Mouse (Mus musculus): ENCODE measurements around the gene Ogfod2. TPM values are rescaled to one million over a fixed set of nuclear protein-coding genes. Genes with fewer than 3 reads are reported as not detected.
A peak's percentile ranks its signal among the peaks of the same experiment; 100 is the strongest.

Ogfod2 gene
- polyA plus RNA-seq, 1 experiment from 2014 or later = 15.6 TPM

DNA sequence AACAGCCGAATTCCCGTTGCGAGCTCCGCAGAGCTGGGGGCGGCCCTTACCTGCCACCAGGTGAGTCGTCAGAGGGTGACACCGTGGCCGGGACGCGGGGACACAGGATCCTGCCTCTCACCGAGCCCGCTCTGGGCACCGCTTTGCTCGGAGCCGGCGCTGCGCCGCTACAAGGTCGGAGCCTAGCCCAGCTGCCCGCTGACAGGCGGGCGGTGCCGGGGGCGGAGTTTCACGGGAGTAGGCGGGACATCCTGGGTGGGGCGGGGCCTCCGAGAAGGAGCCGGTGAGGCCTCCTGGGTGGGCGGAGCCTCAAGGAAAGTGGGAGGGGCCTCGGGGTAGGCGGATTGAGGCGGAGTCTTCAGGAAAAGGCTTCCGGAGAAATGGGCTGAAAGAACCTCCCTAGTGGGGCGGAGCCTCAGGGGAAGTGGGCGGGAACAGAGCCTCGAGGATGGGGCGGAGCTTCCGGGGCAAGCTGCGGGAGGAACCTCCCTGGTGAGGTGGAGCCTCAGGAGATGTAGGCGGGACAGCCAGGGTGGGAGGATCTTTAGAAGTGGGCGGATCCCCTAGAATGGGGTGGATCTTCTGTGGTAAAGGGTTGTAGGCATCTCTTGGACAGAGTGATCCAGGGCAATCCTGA is 16.4 kb upstream of the Ogfod2 start, which contains the start of gene Abcb9:
TSS of gene Abcb9 (minus strand) at position 203 of the 637 bp plus-strand sequence.
- Histone ChIP-seq H3K9me3 (ENCODE audit: control insufficient read depth, low read length) (0 out of 2 replicates have a peak, but pooled peaks cover 3% of the 10 kb centered on the region), H3K4me1 (ENCODE audit: control insufficient read depth in 2 of 2, insufficient read depth in 2 of 2, low read length in 2 of 2) (peaks cover 2 to 10% of the 10 kb centered on the region in 2 experiments; a peak in 1 of 4 replicates), H3K9ac (ENCODE audit: low read length) (peak within 1 kb of the TSS; percentile 71), H3K4me2 (ENCODE audit: low read length) (peak within 1 kb of the TSS; percentile 88), H3K4me3 (ENCODE audit: control insufficient read depth in 1 of 2, insufficient read depth in 1 of 2, low read depth in 1 of 2, low read length in 2 of 2) (peak within 1 kb of the TSS; percentile 36 to 49), H3K36me3 (ENCODE audit: control insufficient read depth, insufficient read depth, low read length) (no peaks in the 10 kb centered on the region), H3K27ac (replicated peaks in 1 of 2; ENCODE audit: control insufficient read depth in 1 of 2, insufficient read depth in 1 of 2, low read depth in 2 of 2, low read length in 2 of 2) (no peak within 1 kb of the TSS), H3K27me3 (ENCODE audit: control insufficient read depth, insufficient read depth, low read length) (peaks cover 8% of the 10 kb centered on the region; the same call in 1 of the 2 replicates)
- ATAC-seq (ENCODE audit: insufficient number of reproducible peaks, insufficient read depth, low FRiP score, low read depth) = peak; percentile 68
- 3% methylated on average over 42 of the region's 42 CpGs for WGBS

DNA sequence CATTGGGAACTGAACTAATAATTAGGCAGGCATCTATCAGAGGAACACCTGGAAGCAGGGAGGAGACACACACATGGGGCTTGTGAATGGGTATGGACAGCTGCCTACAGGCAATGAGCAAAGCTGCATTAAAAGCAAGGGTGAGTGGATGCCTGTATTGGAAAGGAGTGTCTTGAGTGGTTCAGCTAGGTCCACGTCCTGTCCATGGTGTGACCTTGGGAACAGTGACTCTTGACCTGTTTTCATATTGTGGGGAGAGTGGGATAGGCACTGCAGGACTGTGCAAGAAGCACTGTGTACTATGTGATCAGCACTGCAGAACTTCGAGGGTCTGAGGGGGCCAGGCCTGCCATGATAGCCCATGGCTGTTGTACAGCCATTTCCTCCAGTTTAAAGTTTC is 13.2 kb upstream of the Ogfod2 start:
- 78% methylated on average over 2 of the region's 2 CpGs for WGBS
- Histone ChIP-seq H3K4me1 (ENCODE audit: control insufficient read depth in 2 of 2, insufficient read depth in 2 of 2, low read length in 2 of 2) (peaks cover 2 to 7% of the 10 kb centered on the region in 2 experiments; a peak in 1 of 4 replicates), H3K36me3 (ENCODE audit: control insufficient read depth, insufficient read depth, low read length) (no peaks in the 10 kb centered on the region), H3K9ac (ENCODE audit: low read length) (no peak overlapping the region), H3K4me3 (ENCODE audit: control insufficient read depth in 1 of 2, insufficient read depth in 1 of 2, low read depth in 1 of 2, low read length in 2 of 2) (no peak overlapping the region), H3K4me2 (ENCODE audit: low read length) (no peak overlapping the region), H3K9me3 (ENCODE audit: control insufficient read depth, low read length) (0 out of 2 replicates have a peak, but pooled peaks cover 3% of the 10 kb centered on the region), H3K27ac (replicated peaks in 1 of 2; ENCODE audit: control insufficient read depth in 1 of 2, insufficient read depth in 1 of 2, low read depth in 2 of 2, low read length in 2 of 2) (no peak overlapping the region), H3K27me3 (ENCODE audit: control insufficient read depth, insufficient read depth, low read length) (peaks cover 8% of the 10 kb centered on the region; the same call in 1 of the 2 replicates)
- no peak for ATAC-seq (ENCODE audit: insufficient number of reproducible peaks, insufficient read depth, low FRiP score, low read depth)

DNA sequence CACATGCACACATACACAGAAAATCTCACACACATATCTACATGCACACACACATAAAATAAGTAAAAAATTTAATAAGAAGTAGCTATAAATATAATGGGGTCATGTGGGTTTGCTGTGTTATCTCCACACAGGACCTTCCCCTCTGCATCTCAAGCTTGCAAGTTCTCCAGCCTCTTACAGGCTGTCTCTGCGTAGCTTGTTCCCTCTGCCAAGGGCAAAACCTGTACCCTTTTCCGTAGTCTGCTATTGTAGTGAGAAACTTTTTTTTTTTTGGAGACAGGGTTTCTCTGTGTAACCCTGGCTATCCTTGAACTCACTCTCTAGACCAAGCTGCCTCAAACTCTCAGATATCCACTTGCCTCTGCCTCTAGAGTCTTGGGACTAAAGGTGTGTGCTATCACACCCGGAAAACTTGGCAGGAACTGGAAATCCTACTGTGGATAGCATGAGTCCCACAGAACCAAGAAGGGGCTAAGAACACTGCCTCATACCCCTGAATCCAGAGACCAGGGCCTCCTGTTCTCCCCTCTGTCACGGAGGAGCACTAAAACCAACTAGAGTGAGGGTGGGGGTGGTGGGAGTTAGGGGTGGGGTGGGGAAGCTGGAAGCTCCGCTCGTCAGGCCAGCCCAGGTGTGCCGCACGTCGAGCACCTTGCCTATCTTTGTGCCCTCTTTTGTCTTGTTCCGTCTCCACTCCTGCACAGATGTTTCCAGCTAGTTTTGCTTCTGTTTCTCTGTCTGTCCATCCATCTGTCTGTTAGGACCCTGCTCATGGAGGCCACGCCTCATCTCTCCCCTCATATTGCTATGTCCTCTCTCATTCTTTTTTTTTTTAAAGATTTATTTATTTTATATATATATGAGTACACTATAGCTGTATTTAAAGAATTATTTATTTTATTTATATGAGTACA is 11.7 kb upstream of the Ogfod2 start:
- Histone ChIP-seq H3K36me3 (ENCODE audit: control insufficient read depth, insufficient read depth, low read length) (no peaks in the 10 kb centered on the region), H3K9me3 (ENCODE audit: control insufficient read depth, low read length) (0 out of 2 replicates have a peak, but pooled peaks cover 3% of the 10 kb centered on the region), H3K27ac (replicated peaks in 1 of 2; ENCODE audit: control insufficient read depth in 1 of 2, insufficient read depth in 1 of 2, low read depth in 2 of 2, low read length in 2 of 2) (no peak overlapping the region), H3K9ac (ENCODE audit: low read length) (no peak overlapping the region), H3K4me3 (ENCODE audit: control insufficient read depth in 1 of 2, insufficient read depth in 1 of 2, low read depth in 1 of 2, low read length in 2 of 2) (no peak overlapping the region), H3K4me1 (ENCODE audit: control insufficient read depth in 2 of 2, insufficient read depth in 2 of 2, low read length in 2 of 2) (peaks cover 0 to 3% of the 10 kb centered on the region in 2 experiments; a peak in 1 of 4 replicates), H3K4me2 (ENCODE audit: low read length) (no peak overlapping the region), H3K27me3 (ENCODE audit: control insufficient read depth, insufficient read depth, low read length) (no peaks in the 10 kb centered on the region)
- ATAC-seq (ENCODE audit: insufficient number of reproducible peaks, insufficient read depth, low FRiP score, low read depth) = no peak
- 83% methylated on average over 11 of the region's 11 CpGs for WGBS

DNA sequence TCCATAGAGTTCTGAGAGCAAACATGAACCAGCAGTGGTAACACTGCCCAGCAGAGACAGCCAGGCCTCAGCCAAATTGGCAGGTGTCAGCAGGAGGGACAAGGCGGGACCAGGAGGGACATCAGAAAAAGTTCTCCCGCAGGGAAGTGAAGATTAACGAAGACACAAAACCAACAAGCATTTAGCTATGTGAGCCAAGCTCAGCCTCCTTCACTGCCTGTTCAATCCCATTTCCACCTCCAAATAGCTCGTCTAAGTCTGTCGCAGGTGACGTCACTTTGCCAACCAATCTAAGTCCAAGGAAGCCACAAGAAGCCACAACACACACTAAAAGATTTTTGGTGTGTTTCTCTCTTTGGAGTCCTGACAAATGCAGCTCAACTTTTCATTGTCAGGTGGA is 9.8 kb upstream of the Ogfod2 start:
- 75% methylated on average over 6 of the region's 6 CpGs for WGBS
- Histone ChIP-seq H3K4me2 (ENCODE audit: low read length) (no peak overlapping the region), H3K27ac (replicated peaks in 1 of 2; ENCODE audit: control insufficient read depth in 1 of 2, insufficient read depth in 1 of 2, low read depth in 2 of 2, low read length in 2 of 2) (no peak overlapping the region), H3K9me3 (ENCODE audit: control insufficient read depth, low read length) (0 out of 2 replicates have a peak, but pooled peaks cover 3% of the 10 kb centered on the region), H3K36me3 (ENCODE audit: control insufficient read depth, insufficient read depth, low read length) (no peaks in the 10 kb centered on the region), H3K4me3 (ENCODE audit: control insufficient read depth in 1 of 2, insufficient read depth in 1 of 2, low read depth in 1 of 2, low read length in 2 of 2) (no peak overlapping the region), H3K27me3 (ENCODE audit: control insufficient read depth, insufficient read depth, low read length) (no peaks in the 10 kb centered on the region), H3K9ac (ENCODE audit: low read length) (no peak overlapping the region), H3K4me1 (ENCODE audit: control insufficient read depth in 2 of 2, insufficient read depth in 2 of 2, low read length in 2 of 2) (no peaks in the 10 kb centered on the region)
- ATAC-seq (ENCODE audit: insufficient number of reproducible peaks, insufficient read depth, low FRiP score, low read depth) = no peak

DNA sequence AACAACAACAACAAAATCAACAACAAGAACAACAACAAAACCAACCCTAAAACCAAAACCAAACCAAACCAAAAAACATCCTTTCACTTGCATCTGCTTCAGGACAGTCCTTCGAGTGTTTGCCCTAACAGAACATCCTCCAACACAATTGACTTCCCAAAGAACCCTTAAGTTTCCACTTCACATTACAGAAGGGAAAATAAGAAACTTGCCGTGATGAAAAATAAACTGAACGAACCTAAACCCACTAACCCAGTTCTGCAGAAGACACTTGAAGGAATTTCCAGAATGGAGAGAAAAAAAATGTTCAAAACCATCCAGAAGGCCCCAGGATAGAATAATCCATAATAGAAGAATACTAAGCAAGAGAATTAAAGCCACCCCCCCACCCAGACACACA is 9.1 kb upstream of the Ogfod2 start:
- H3K4me1 ChIP-seq (ENCODE audit: control insufficient read depth in 2 of 2, insufficient read depth in 2 of 2, low read length in 2 of 2) = no peaks in the 10 kb centered on the region
- no peak overlapping the region for H3K9ac ChIP-seq (ENCODE audit: low read length)
- no peak overlapping the region for H3K4me2 ChIP-seq (ENCODE audit: low read length)
- no peaks in the 10 kb centered on the region for H3K36me3 ChIP-seq (ENCODE audit: control insufficient read depth, insufficient read depth, low read length)
- H3K27ac ChIP-seq (replicated peaks in 1 of 2; ENCODE audit: control insufficient read depth in 1 of 2, insufficient read depth in 1 of 2, low read depth in 2 of 2, low read length in 2 of 2) = no peak overlapping the region
- H3K4me3 ChIP-seq (ENCODE audit: control insufficient read depth in 1 of 2, insufficient read depth in 1 of 2, low read depth in 1 of 2, low read length in 2 of 2) = no peak overlapping the region
- no peaks in the 10 kb centered on the region for H3K27me3 ChIP-seq (ENCODE audit: control insufficient read depth, insufficient read depth, low read length)
- ATAC-seq (ENCODE audit: insufficient number of reproducible peaks, insufficient read depth, low FRiP score, low read depth) = no peak
- 0 out of 2 replicates have a peak, but pooled peaks cover 3% of the 10 kb centered on the region for H3K9me3 ChIP-seq (ENCODE audit: control insufficient read depth, low read length)
- WGBS = 83% methylated on average over 3 of the region's 3 CpGs

DNA sequence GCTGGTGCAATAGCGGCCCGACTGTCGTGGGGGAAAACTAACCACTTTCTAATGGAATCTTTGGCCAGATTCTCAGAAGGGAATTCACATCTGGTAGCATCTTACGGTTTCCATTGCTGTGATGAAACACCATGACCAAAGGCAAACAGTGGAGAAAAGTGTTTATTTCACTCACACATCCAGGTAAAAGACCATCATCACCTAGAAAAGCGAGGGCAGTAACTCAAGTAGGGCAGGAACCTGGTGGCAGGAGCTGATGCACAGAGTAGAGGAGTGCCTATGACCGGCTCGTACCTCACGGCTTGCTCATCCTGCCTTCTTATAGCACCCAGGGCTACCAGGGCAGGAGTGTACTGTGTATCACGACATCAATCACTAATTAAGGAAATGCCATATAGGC is 8.5 kb upstream of the Ogfod2 start:
- Histone ChIP-seq H3K36me3 (ENCODE audit: control insufficient read depth, insufficient read depth, low read length) (no peaks in the 10 kb centered on the region), H3K4me3 (ENCODE audit: control insufficient read depth in 1 of 2, insufficient read depth in 1 of 2, low read depth in 1 of 2, low read length in 2 of 2) (no peak overlapping the region), H3K4me1 (ENCODE audit: control insufficient read depth in 2 of 2, insufficient read depth in 2 of 2, low read length in 2 of 2) (no peaks in the 10 kb centered on the region), H3K9ac (ENCODE audit: low read length) (no peak overlapping the region), H3K27me3 (ENCODE audit: control insufficient read depth, insufficient read depth, low read length) (no peaks in the 10 kb centered on the region), H3K27ac (replicated peaks in 1 of 2; ENCODE audit: control insufficient read depth in 1 of 2, insufficient read depth in 1 of 2, low read depth in 2 of 2, low read length in 2 of 2) (no peak overlapping the region), H3K9me3 (ENCODE audit: control insufficient read depth, low read length) (0 out of 2 replicates have a peak, but pooled peaks cover 3% of the 10 kb centered on the region), H3K4me2 (ENCODE audit: low read length) (no peak overlapping the region)
- ATAC-seq (ENCODE audit: insufficient number of reproducible peaks, insufficient read depth, low FRiP score, low read depth) = no peak
- 93% methylated on average over 9 of the region's 9 CpGs for WGBS

DNA sequence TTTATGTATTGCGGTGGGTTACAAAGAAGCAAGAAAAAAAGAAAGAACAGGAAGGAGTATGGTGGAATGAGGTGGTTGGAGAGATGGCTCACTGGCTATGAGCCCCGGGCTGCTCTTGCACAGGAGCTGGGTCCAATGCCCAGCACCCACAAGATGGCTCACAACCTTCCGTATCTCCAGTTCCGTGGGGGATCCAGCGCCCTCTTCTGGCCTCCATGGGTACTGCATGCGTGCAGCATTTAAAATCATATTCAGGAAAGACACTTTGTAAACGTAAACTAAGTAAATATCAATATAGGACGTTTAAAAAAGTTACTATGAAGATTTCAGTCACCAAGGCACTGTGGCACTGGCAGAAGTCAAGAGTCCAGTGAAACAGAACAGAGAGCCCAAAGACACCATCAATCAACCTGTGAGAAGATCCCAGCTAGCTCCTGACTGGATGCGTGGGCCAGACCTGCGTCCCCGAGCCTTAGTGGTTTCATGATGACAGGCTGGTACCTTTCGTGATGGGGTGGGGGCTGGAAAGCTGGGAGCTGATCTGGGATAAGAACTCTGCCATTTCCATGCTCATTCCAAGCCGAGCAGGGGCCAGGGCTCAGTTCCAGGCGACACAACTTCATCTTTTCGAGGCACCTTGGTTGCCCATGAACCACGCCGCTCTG is 888 bp upstream of the Ogfod2 start:
- H3K4me2 ChIP-seq (ENCODE audit: low read length) = peak overlapping the region; percentile 88
- H3K4me3 ChIP-seq (ENCODE audit: control insufficient read depth in 1 of 2, insufficient read depth in 1 of 2, low read depth in 1 of 2, low read length in 2 of 2) = peak overlapping the region; percentile 79 to 81
- H3K27ac ChIP-seq (replicated peaks in 1 of 2; ENCODE audit: control insufficient read depth in 1 of 2, insufficient read depth in 1 of 2, low read depth in 2 of 2, low read length in 2 of 2) = peak overlapping the region; percentile 71 to 88
- peaks cover 10% of the 10 kb centered on the region; the same call in 1 of the 2 replicates for H3K36me3 ChIP-seq (ENCODE audit: control insufficient read depth, insufficient read depth, low read length)
- no peaks in the 10 kb centered on the region for H3K27me3 ChIP-seq (ENCODE audit: control insufficient read depth, insufficient read depth, low read length)
- H3K9ac ChIP-seq (ENCODE audit: low read length) = peak overlapping the region; percentile 74
- H3K4me1 ChIP-seq (ENCODE audit: control insufficient read depth in 2 of 2, insufficient read depth in 2 of 2, low read length in 2 of 2) = peaks cover 10 to 11% of the 10 kb centered on the region in 2 experiments
- ATAC-seq (ENCODE audit: insufficient number of reproducible peaks, insufficient read depth, low FRiP score, low read depth) = no peak
- H3K9me3 ChIP-seq (ENCODE audit: control insufficient read depth, low read length) = no peaks in the 10 kb centered on the region
- WGBS = 30% methylated on average over 17 of the region's 17 CpGs

Measured in heart, embryonic 14.5 days (tissue).